Comparison of ENCODE assay signal across 9 mouse cellular contexts in the genomic region with DNA sequence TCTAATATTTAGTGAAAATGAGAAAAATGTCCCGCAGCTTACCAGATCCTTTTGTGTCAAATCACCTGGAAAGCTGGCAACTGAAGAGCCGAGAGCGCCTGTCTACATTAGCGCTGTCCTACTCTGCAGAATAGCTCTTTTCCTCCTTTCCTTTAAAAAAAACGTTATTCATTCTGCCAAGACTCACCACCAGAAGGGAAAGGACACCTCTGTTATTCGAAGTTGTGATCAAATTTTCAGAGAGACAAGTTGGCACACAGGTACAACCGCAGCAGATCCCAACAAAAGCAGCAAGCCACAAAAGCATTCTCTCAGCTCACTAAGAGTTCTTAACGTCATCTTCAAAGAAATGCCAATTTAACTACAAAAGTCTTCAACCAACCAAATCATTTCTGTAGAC. TPM values are rescaled to one million over a fixed set of nuclear protein-coding genes. Genes with fewer than 3 reads are reported as not detected.
DNase-seq lines count a peak whose midpoint lies in the region; ATAC-seq and TF ChIP-seq lines count a peak whose summit lies in the region.
"Had no signal": no experiment of that assay in that cellular context is flagged by ENCODE, and none has a peak within 500 bp of the region (broad histone marks: within the 10 kb centered on the region; RNA-seq: fewer than 3 reads in every experiment).

No protein-coding gene starts in this region.

- peak overlapping the region; percentile 91; the same call in 1 of the 2 replicates for H3K4me3 ChIP-seq in kidney, postnatal 0 days (replicated peaks; ENCODE audit: low read depth, low read length)
- H3K4me3 ChIP-seq in forebrain, embryonic 10.5 days, result peak overlapping the region; percentile 93
- no peak overlapping the region for H3K4me3 ChIP-seq in intestine, postnatal 0 days (ENCODE audit: low read depth, low read length)
- peak overlapping the region; percentile 93 for H3K4me3 ChIP-seq in neural tube, embryonic 13.5 days

- H3K4me1 ChIP-seq in kidney, postnatal 0 days (replicated peaks; ENCODE audit: insufficient read depth, low read length), result peaks cover 14% of the 10 kb centered on the region
- H3K4me1 ChIP-seq in forebrain, embryonic 10.5 days, result peaks cover 40% of the 10 kb centered on the region
- H3K4me1 ChIP-seq in intestine, postnatal 0 days (replicated peaks; ENCODE audit: control insufficient read depth, insufficient read depth, low read length), result peaks cover 9% of the 10 kb centered on the region; the same call in 1 of the 2 replicates
- peaks cover 45% of the 10 kb centered on the region for H3K4me1 ChIP-seq in neural tube, embryonic 13.5 days (replicated peaks)

- no peak for TF ChIP-seq CTCF in kidney, postnatal 0 days (IDR thresholded peaks at IDR 0.05; ENCODE audit: low read depth)
- no peak for TF ChIP-seq CTCF in intestine, postnatal 0 days (IDR thresholded peaks at IDR 0.05; ENCODE audit: low read depth)

- H3K4me2 ChIP-seq in kidney, postnatal 0 days (ENCODE audit: low read length), result peak overlapping the region; percentile 83
- peak overlapping the region; percentile 81 for H3K4me2 ChIP-seq in intestine, postnatal 0 days (replicated peaks; ENCODE audit: low read depth)
- H3K4me2 ChIP-seq in neural tube, embryonic 13.5 days, result peak overlapping the region; percentile 84

- no peak overlapping the region for H3K27ac ChIP-seq in kidney, postnatal 0 days
- no peak overlapping the region for H3K27ac ChIP-seq in forebrain, embryonic 10.5 days
- H3K27ac ChIP-seq in intestine, postnatal 0 days (ENCODE audit: low read depth, low read length), result no peak overlapping the region
- peak overlapping the region; percentile 100 for H3K27ac ChIP-seq in neural tube, embryonic 13.5 days (replicated peaks)

- no peak for DNase-seq in kidney, postnatal 0 days (ENCODE audit: low spot score)
- DNase-seq in kidney, adult 18-20 months, result no peak
- DNase-seq in forebrain, embryonic 10.5 days (ENCODE audit: extremely low spot score, low spot score), result no peak
- DNase-seq in adrenal gland, postnatal 25 days, result no peak
- DNase-seq in adrenal gland, adult 2 months, result no peak
- DNase-seq in urinary bladder, adult 2 months (ENCODE audit: low spot score), result no peak
- DNase-seq: left cerebral cortex, postnatal 4 days had no signal

- no peaks in the 10 kb centered on the region for H3K9me3 ChIP-seq in kidney, postnatal 0 days (replicated peaks; ENCODE audit: low read length)
- H3K9me3 ChIP-seq in forebrain, embryonic 10.5 days, result peaks cover 13% of the 10 kb centered on the region
- H3K9me3 ChIP-seq in intestine, postnatal 0 days (ENCODE audit: control insufficient read depth), result no peaks in the 10 kb centered on the region
- H3K9me3 ChIP-seq in neural tube, embryonic 13.5 days, result no peaks in the 10 kb centered on the region

- 0 out of 2 replicates have a peak, but pooled peaks cover 4% of the 10 kb centered on the region for H3K36me3 ChIP-seq in kidney, postnatal 0 days (ENCODE audit: insufficient read depth, low read length)
- H3K36me3 ChIP-seq in forebrain, embryonic 10.5 days (replicated peaks), result peaks cover 46% of the 10 kb centered on the region
- peaks cover 15% of the 10 kb centered on the region; the same call in 1 of the 2 replicates for H3K36me3 ChIP-seq in intestine, postnatal 0 days (ENCODE audit: control insufficient read depth, insufficient read depth)
- H3K36me3 ChIP-seq in neural tube, embryonic 13.5 days, result peaks cover 29% of the 10 kb centered on the region

- 63% methylated on average over 8 of the region's 8 CpGs for WGBS in kidney, postnatal 0 days
- WGBS in forebrain, embryonic 10.5 days, result 77% methylated on average over 8 of the region's 8 CpGs
- WGBS in intestine, postnatal 0 days, result 66% methylated on average over 8 of the region's 8 CpGs
- 54% methylated on average over 8 of the region's 8 CpGs for WGBS in neural tube, embryonic 13.5 days

- no peak overlapping the region for H3K9ac ChIP-seq in kidney, postnatal 0 days (ENCODE audit: low read depth, low read length)
- H3K9ac ChIP-seq in intestine, postnatal 0 days (ENCODE audit: low read depth, low read length), result no peak overlapping the region
- H3K9ac ChIP-seq in neural tube, embryonic 13.5 days, result peak overlapping the region; percentile 100

- ATAC-seq in kidney, postnatal 0 days (replicated peaks; ENCODE audit: low FRiP score, low read depth), result no peak
- no peak for ATAC-seq in intestine, postnatal 0 days
- no peak for ATAC-seq in neural tube, embryonic 13.5 days (ENCODE audit: low read depth)

- no peaks in the 10 kb centered on the region for H3K27me3 ChIP-seq in kidney, postnatal 0 days (ENCODE audit: insufficient read depth, low read length)
- no peaks in the 10 kb centered on the region for H3K27me3 ChIP-seq in forebrain, embryonic 10.5 days (ENCODE audit: poor library complexity, severe bottlenecking)
- H3K27me3 ChIP-seq in intestine, postnatal 0 days (replicated peaks; ENCODE audit: control insufficient read depth, insufficient read depth, low read length), result no peaks in the 10 kb centered on the region
- H3K27me3 ChIP-seq in neural tube, embryonic 13.5 days, result no peaks in the 10 kb centered on the region

RNA-seq across cellular contexts. Expression of gene Arid2, which starts 4.2 kb away (rescaled TPM):
- polyA plus RNA-seq in kidney, postnatal 0 days (2015; fragmentation: Nextera tagmentation; extraction: Ambion mirVana), result 16.3 and 16.6 TPM in 2 replicates
- polyA plus RNA-seq in forebrain, embryonic 10.5 days (2016; fragmentation: Nextera tagmentation; extraction: Ambion mirVana), result 28.7 and 29.0 TPM in 2 replicates
- polyA plus RNA-seq in intestine, postnatal 0 days (2015; fragmentation: Nextera tagmentation; extraction: Ambion mirVana), result 9.4 and 10.0 TPM in 2 replicates
- 23.9 and 27.0 TPM in 2 replicates for polyA plus RNA-seq in neural tube, embryonic 13.5 days (2015; fragmentation: Nextera tagmentation; extraction: Ambion mirVana)
- total RNA-seq in adrenal gland, postnatal 25 days (2021), result 37.9 and 51.1 TPM in 2 replicates
- 10 to 100 TPM; 32.0 to 32.2 TPM for total RNA-seq in adrenal gland, adult 2 months (2021)
- 11.8 and 14.5 TPM in 2 replicates for polyA plus RNA-seq in adrenal gland, adult 2 months (2012; rRNA removed)
- 14.1 and 17.3 TPM in 2 replicates for polyA plus RNA-seq in urinary bladder, adult 2 months (2012; rRNA removed)
